Mouse (Mus musculus): ENCODE results near the gene Ivd. TPM values are rescaled to one million over a fixed set of nuclear protein-coding genes. Genes with fewer than 3 reads are reported as not detected.
A peak's percentile ranks its signal among the peaks of the same experiment; 100 is the strongest.

Gene Ivd
- polyA plus RNA-seq, 1 experiment: 104 TPM

GRCm38 (mm10) chr2:118876453-118876852, 14.7 kb downstream of the Ivd start:
- TF ChIP-seq CTCF (IDR thresholded peaks at IDR 0.05; ENCODE audit: extremely low read depth, insufficient read depth, low read length): no peak
- TF ChIP-seq POLR2A (IDR thresholded peaks at IDR 0.05; ENCODE audit: extremely low read depth, insufficient read depth, low read length): no peak
- Histone ChIP-seq H3K4me1 (ENCODE audit: control insufficient read depth, insufficient read depth, low read length) (no peaks in the 10 kb centered on the region), H3K4me3 (ENCODE audit: insufficient read depth, low read length) (no peak overlapping the region), H3K27ac (ENCODE audit: insufficient read depth, low read length) (no peak overlapping the region)

GRCm38 (mm10) chr2:118881019-118881418, 19.3 kb downstream of the Ivd start:
- no peaks in the 10 kb centered on the region for H3K4me1 ChIP-seq (ENCODE audit: control insufficient read depth, insufficient read depth, low read length)
- H3K4me3 ChIP-seq (ENCODE audit: insufficient read depth, low read length): no peak overlapping the region
- TF ChIP-seq POLR2A (IDR thresholded peaks at IDR 0.05; ENCODE audit: extremely low read depth, insufficient read depth, low read length) (no peak), CTCF (IDR thresholded peaks at IDR 0.05; ENCODE audit: extremely low read depth, insufficient read depth, low read length) (no peak)
- H3K27ac ChIP-seq (ENCODE audit: insufficient read depth, low read length): no peak overlapping the region

GRCm38 (mm10) chr2:118881956-118882355, 20.2 kb downstream of the Ivd start:
- TF ChIP-seq POLR2A (IDR thresholded peaks at IDR 0.05; ENCODE audit: extremely low read depth, insufficient read depth, low read length) (no peak), CTCF (IDR thresholded peaks at IDR 0.05; ENCODE audit: extremely low read depth, insufficient read depth, low read length) (no peak)
- Histone ChIP-seq H3K4me1 (ENCODE audit: control insufficient read depth, insufficient read depth, low read length) (no peaks in the 10 kb centered on the region), H3K27ac (ENCODE audit: insufficient read depth, low read length) (no peak overlapping the region), H3K4me3 (ENCODE audit: insufficient read depth, low read length) (no peak overlapping the region)

- no peaks in the 10 kb centered on the region for H3K4me1 ChIP-seq (ENCODE audit: control insufficient read depth, insufficient read depth, low read length)
- no peak overlapping the region for H3K27ac ChIP-seq (ENCODE audit: insufficient read depth, low read length)
- TF ChIP-seq CTCF (IDR thresholded peaks at IDR 0.05; ENCODE audit: extremely low read depth, insufficient read depth, low read length) (peak; percentile 95), POLR2A (IDR thresholded peaks at IDR 0.05; ENCODE audit: extremely low read depth, insufficient read depth, low read length) (no peak)
- peak overlapping the region; percentile 30; the same call in 1 of the 2 replicates for H3K4me3 ChIP-seq (ENCODE audit: insufficient read depth, low read length)
Measured at GRCm38 (mm10) chr2:118882840-118883679, 21.3 kb downstream of the Ivd start.

GRCm38 (mm10) chr2:118887440-118887839, 25.7 kb downstream of the Ivd start:
- peak overlapping the region; percentile 2; the same call in 1 of the 2 replicates for H3K4me3 ChIP-seq (ENCODE audit: insufficient read depth, low read length)
- H3K27ac ChIP-seq (ENCODE audit: insufficient read depth, low read length): no peak overlapping the region
- no peak for TF ChIP-seq CTCF (IDR thresholded peaks at IDR 0.05; ENCODE audit: extremely low read depth, insufficient read depth, low read length)
- no peak for TF ChIP-seq POLR2A (IDR thresholded peaks at IDR 0.05; ENCODE audit: extremely low read depth, insufficient read depth, low read length)
- H3K4me1 ChIP-seq (ENCODE audit: control insufficient read depth, insufficient read depth, low read length): no peaks in the 10 kb centered on the region

GRCm38 (mm10) chr2:118887845-118888548, 26.2 kb downstream of the Ivd start:
- peak overlapping the region; percentile 2; the same call in 1 of the 2 replicates for H3K4me3 ChIP-seq (ENCODE audit: insufficient read depth, low read length)
- no peak for TF ChIP-seq CTCF (IDR thresholded peaks at IDR 0.05; ENCODE audit: extremely low read depth, insufficient read depth, low read length)
- no peak for TF ChIP-seq POLR2A (IDR thresholded peaks at IDR 0.05; ENCODE audit: extremely low read depth, insufficient read depth, low read length)

GRCm38 (mm10) chr2:118891173-118891572, 29.4 kb downstream of the Ivd start:
- TF ChIP-seq CTCF (IDR thresholded peaks at IDR 0.05; ENCODE audit: extremely low read depth, insufficient read depth, low read length): no peak
- H3K4me1 ChIP-seq (ENCODE audit: control insufficient read depth, insufficient read depth, low read length): no peaks in the 10 kb centered on the region
- no peak overlapping the region for H3K4me3 ChIP-seq (ENCODE audit: insufficient read depth, low read length)
- no peak overlapping the region for H3K27ac ChIP-seq (ENCODE audit: insufficient read depth, low read length)

More at GRCm38 (mm10) chr2:118887845-118888548, 26.2 kb downstream of the Ivd start:
- Histone ChIP-seq H3K27ac (ENCODE audit: insufficient read depth, low read length) (no peak overlapping the region), H3K4me1 (ENCODE audit: control insufficient read depth, insufficient read depth, low read length) (no peaks in the 10 kb centered on the region)

- H3K27ac ChIP-seq (ENCODE audit: insufficient read depth, low read length): no peak overlapping the region
- H3K4me3 ChIP-seq (ENCODE audit: insufficient read depth, low read length): peak overlapping the region; percentile 40
- H3K4me1 ChIP-seq (ENCODE audit: control insufficient read depth, insufficient read depth, low read length): 0 out of 2 replicates have a peak, but pooled peaks cover 2% of the 10 kb centered on the region
- TF ChIP-seq CTCF (IDR thresholded peaks at IDR 0.05; ENCODE audit: extremely low read depth, insufficient read depth, low read length): no peak
- TF ChIP-seq POLR2A (IDR thresholded peaks at IDR 0.05; ENCODE audit: extremely low read depth, insufficient read depth, low read length): no peak
Measured at GRCm38 (mm10) chr2:118895990-118896913, 34.5 kb downstream of the Ivd start.

GRCm38 (mm10) chr2:118896914-118897291, 35.1 kb downstream of the Ivd start:
- peak overlapping the region; percentile 40 for H3K4me3 ChIP-seq (ENCODE audit: insufficient read depth, low read length)
- no peak overlapping the region for H3K27ac ChIP-seq (ENCODE audit: insufficient read depth, low read length)
- H3K4me1 ChIP-seq (ENCODE audit: control insufficient read depth, insufficient read depth, low read length): 0 out of 2 replicates have a peak, but pooled peaks cover 2% of the 10 kb centered on the region
- TF ChIP-seq POLR2A (IDR thresholded peaks at IDR 0.05; ENCODE audit: extremely low read depth, insufficient read depth, low read length): no peak
